Mouse (Mus musculus): ENCODE data around the gene Ntrk2. TPM values are rescaled to one million over a fixed set of nuclear protein-coding genes. Genes with fewer than 3 reads are reported as not detected.

The Ntrk2 gene
- total RNA-seq, 1 experiment from 2014 or later, result not detected

GRCm38 (mm10) chr13:58999373-59000053 is 193.1 kb downstream of the Ntrk2 start:
- peak; percentile 67 to 77 for ATAC-seq (replicated peaks in 1 of 2; ENCODE audit: insufficient read depth in 1 of 2, low FRiP score in 2 of 2, low TSS enrichment in 1 of 2, low read depth in 1 of 2, poor library complexity in 2 of 2, severe bottlenecking in 2 of 2)

DNA sequence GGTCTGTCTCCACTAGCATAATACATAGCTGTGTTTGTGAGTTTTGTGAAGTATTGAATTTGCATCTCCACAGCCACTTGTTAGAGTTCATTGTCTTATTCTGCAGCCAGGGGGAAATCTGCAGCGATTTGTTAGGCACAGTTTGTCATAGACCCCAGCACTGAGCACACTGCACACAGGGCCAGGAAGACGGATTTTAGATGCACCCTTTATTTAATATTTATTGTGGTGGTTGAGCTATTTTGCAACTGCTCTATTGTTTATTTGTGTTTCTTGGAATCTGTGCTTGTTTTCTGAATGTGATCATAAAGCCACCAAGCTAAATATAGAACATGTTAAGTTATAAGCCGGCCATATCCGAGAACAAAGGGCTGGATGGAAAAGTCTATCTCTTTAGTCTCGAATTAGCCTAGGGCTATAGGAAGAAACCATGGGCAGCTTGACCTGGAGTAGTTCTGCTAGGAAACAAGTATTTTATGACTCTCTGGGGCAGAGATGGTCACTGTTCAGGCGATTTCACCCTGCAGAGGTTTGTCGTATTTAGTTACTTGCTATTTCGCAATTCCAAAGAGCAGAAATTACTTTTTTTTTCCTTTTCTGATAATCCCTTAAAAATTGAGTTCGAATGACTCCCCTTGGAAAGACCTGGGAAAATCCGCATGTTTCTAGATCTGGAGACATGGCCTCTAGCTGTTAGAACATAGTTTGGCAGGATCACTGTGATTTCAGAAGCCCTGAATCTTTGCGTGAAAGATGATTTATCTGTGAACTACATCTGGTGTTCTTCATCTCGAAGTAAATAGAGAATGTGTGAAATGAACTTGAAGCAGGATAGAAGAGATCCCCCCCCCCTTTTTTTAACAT is 196.8 kb downstream of the Ntrk2 start:
- ATAC-seq (replicated peaks in 1 of 2; ENCODE audit: insufficient read depth in 1 of 2, low FRiP score in 2 of 2, low TSS enrichment in 1 of 2, low read depth in 1 of 2, poor library complexity in 2 of 2, severe bottlenecking in 2 of 2), result no peak

DNA sequence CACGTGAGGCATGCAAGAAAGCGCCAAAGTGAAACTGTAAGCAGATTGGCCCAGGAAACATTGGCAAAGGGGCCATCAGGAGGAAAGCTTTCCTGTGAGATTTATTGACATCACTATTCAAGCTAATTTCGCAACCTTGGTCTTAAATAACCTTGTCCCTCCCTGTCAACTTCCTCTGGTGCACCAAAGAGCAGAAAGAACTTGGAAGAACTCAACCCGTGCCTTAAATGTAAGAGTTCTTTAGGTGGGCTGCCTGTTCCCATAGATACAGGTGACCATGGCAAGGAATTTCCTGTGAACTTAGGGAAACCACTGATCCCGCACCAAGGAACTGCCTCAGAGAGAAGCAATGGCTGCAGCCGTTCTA is 197.4 kb downstream of the Ntrk2 start:
- peak; percentile 66 to 76 for ATAC-seq (replicated peaks in 1 of 2; ENCODE audit: insufficient read depth in 1 of 2, low FRiP score in 2 of 2, low TSS enrichment in 1 of 2, low read depth in 1 of 2, poor library complexity in 2 of 2, severe bottlenecking in 2 of 2)

GRCm38 (mm10) chr13:59004579-59004978 is 198.2 kb downstream of the Ntrk2 start:
- ATAC-seq (replicated peaks in 1 of 2; ENCODE audit: insufficient read depth in 1 of 2, low FRiP score in 2 of 2, low TSS enrichment in 1 of 2, low read depth in 1 of 2, poor library complexity in 2 of 2, severe bottlenecking in 2 of 2), result no peak

DNA sequence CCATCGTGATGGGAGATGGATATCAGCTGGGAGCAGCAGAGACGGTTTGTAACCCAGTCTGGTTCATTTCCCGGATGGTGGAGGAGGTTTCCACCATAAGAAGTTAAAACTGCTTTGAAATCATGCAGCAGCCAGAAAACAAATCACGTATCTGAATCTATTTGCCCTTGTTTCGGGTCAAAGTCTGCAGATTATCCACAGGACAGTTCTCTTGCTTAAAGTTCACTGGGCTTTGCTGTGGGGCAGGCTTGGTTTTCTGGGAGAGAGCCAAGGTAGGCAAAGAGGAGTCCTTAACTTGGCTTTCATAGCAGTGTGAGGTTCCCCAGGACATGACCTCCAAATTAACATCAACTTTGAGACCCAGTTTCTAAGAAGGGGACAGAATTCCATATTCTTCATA is 203.5 kb downstream of the Ntrk2 start:
- ATAC-seq (replicated peaks in 1 of 2; ENCODE audit: insufficient read depth in 1 of 2, low FRiP score in 2 of 2, low TSS enrichment in 1 of 2, low read depth in 1 of 2, poor library complexity in 2 of 2, severe bottlenecking in 2 of 2), result no peak

GRCm38 (mm10) chr13:59010893-59011529 is 204.6 kb downstream of the Ntrk2 start:
- ATAC-seq (replicated peaks in 1 of 2; ENCODE audit: insufficient read depth in 1 of 2, low FRiP score in 2 of 2, low TSS enrichment in 1 of 2, low read depth in 1 of 2, poor library complexity in 2 of 2, severe bottlenecking in 2 of 2), result peak in 1 of 2 experiments; percentile 6; a peak in 1 of 4 replicates

GRCm38 (mm10) chr13:59011530-59011903 is 205.1 kb downstream of the Ntrk2 start:
- ATAC-seq (replicated peaks in 1 of 2; ENCODE audit: insufficient read depth in 1 of 2, low FRiP score in 2 of 2, low TSS enrichment in 1 of 2, low read depth in 1 of 2, poor library complexity in 2 of 2, severe bottlenecking in 2 of 2), result peak; percentile 94 to 98

GRCm38 (mm10) chr13:59015360-59015759 is 209.0 kb downstream of the Ntrk2 start:
- no peak for ATAC-seq (replicated peaks in 1 of 2; ENCODE audit: insufficient read depth in 1 of 2, low FRiP score in 2 of 2, low TSS enrichment in 1 of 2, low read depth in 1 of 2, poor library complexity in 2 of 2, severe bottlenecking in 2 of 2)

- no peak for ATAC-seq (replicated peaks in 1 of 2; ENCODE audit: insufficient read depth in 1 of 2, low FRiP score in 2 of 2, low TSS enrichment in 1 of 2, low read depth in 1 of 2, poor library complexity in 2 of 2, severe bottlenecking in 2 of 2)
Measured at GRCm38 (mm10) chr13:59017121-59017520, 210.8 kb downstream of the Ntrk2 start.

DNA sequence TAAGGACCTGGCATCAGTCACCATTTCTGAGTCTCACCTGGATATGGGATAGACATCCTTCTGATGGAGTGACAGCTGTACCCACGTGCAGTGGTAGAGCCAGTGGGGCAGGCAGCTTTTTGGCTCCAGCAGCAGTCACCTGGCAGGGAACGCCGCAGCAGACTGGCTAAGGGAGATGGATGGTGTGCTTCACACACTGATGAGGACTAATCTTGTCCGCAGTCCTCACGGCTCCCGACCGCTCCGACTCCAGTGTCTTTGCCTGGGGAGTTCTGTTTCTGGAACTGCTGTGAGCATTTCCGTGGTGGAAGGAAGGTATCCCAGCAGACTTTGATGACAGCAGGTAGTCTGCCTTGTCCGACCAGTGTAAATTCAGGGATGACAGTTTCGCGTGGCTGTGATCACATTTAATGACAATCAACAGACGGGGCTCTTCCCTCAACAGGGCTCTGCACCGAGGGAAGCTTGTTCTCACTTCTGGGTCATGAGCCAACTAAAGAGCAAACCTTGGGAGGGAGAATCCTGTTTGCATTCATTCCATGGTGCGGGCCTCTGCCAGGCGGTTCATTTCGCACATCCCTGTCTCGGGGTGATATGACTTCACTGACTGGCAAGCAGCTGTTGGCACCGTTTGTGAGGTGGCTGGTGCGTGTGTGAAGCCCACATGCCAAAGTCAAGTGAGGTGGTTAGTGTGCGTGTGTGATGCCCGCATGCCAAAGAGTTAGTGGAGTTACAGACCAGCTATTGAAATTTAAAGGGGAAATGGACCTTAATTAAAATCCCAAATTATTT is 216.1 kb downstream of the Ntrk2 start:
- no peak for ATAC-seq (replicated peaks in 1 of 2; ENCODE audit: insufficient read depth in 1 of 2, low FRiP score in 2 of 2, low TSS enrichment in 1 of 2, low read depth in 1 of 2, poor library complexity in 2 of 2, severe bottlenecking in 2 of 2)

- ATAC-seq (replicated peaks in 1 of 2; ENCODE audit: insufficient read depth in 1 of 2, low FRiP score in 2 of 2, low TSS enrichment in 1 of 2, low read depth in 1 of 2, poor library complexity in 2 of 2, severe bottlenecking in 2 of 2), result no peak
Measured at GRCm38 (mm10) chr13:59025653-59026052, 219.3 kb downstream of the Ntrk2 start.

GRCm38 (mm10) chr13:59027436-59027835 is 221.1 kb downstream of the Ntrk2 start:
- ATAC-seq (replicated peaks in 1 of 2; ENCODE audit: insufficient read depth in 1 of 2, low FRiP score in 2 of 2, low TSS enrichment in 1 of 2, low read depth in 1 of 2, poor library complexity in 2 of 2, severe bottlenecking in 2 of 2), result no peak

DNA sequence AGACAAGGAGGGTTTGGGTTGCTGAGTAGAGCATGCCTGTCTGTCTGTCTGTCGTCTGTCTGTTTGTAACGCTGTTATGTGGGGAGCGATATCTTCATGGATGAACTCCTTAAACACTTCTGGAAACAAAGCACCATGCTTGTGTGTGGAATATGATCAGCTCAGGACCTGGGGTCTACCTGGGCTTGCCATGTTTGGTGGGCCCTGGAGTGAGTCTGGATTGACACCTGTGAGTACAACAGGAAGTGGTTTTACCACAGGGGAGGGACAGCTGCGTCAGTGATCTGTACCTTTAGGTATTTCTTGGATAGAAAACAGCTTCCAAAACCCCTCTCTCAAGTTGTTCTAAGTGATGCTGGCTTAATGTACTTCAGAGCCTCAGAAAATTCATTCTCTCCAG is 222.2 kb downstream of the Ntrk2 start:
- no peak for ATAC-seq (replicated peaks in 1 of 2; ENCODE audit: insufficient read depth in 1 of 2, low FRiP score in 2 of 2, low TSS enrichment in 1 of 2, low read depth in 1 of 2, poor library complexity in 2 of 2, severe bottlenecking in 2 of 2)

DNA sequence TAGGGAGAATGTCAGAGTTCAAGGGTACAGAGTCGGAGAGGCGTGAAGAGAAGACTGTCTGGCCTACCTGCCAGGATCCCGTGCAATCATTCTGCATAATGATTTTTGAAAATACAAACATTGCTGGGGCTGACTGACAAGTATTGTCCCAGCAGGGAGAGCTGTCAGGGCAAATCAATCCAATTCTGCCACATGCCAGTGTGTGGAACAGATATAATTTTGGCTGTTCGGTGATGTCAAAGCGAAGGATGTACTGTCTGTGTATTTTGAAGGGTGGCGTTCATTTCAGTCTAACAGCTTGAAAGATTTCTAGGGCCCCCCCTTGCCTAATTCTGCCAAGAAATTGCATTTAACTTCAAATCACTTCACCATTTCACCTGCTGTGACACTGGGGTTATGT is 224.2 kb downstream of the Ntrk2 start:
- ATAC-seq (replicated peaks in 1 of 2; ENCODE audit: insufficient read depth in 1 of 2, low FRiP score in 2 of 2, low TSS enrichment in 1 of 2, low read depth in 1 of 2, poor library complexity in 2 of 2, severe bottlenecking in 2 of 2), result no peak

GRCm38 (mm10) chr13:59040156-59040915 is 234.0 kb downstream of the Ntrk2 start:
- ATAC-seq (replicated peaks in 1 of 2; ENCODE audit: insufficient read depth in 1 of 2, low FRiP score in 2 of 2, low TSS enrichment in 1 of 2, low read depth in 1 of 2, poor library complexity in 2 of 2, severe bottlenecking in 2 of 2), result no peak

DNA sequence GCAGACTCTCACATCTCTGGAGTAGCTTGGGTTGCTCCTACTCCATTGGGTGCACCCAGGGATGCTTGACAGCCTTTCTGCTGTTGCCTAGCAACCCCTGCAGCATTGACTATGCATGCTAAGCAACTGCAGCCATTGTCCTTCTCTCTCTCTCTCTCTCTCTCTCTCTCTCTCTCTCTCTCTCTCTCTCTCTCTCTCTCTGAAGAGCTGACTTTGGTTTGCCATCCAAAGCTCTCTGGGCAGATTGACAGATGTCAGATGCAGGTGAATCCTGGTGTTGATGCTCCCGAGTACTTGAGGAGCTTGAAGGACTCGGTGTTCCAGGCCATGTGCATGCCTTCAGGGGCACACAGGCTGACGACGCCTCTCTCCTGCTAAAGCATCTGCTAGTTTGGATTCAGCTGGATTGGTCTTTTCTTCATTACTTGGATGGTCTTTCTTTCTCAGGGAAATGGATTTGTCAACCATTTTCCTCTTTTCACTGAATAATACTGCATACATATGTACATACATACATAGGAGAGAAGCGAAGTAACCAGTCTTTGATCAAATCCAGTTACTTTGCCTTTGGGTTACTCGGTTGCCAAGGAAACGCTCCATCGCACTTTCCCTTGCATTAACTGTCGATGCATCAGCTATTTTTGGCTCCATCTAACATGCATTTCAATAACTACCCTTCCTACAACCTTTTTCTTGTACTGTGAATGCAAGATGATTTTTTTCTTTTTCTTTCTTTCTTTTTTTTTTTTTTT is 234.8 kb downstream of the Ntrk2 start:
- no peak for ATAC-seq (replicated peaks in 1 of 2; ENCODE audit: insufficient read depth in 1 of 2, low FRiP score in 2 of 2, low TSS enrichment in 1 of 2, low read depth in 1 of 2, poor library complexity in 2 of 2, severe bottlenecking in 2 of 2)
